Mouse (Mus musculus) hindbrain, postnatal 0 days (tissue): ENCODE data around the gene Arl8a. TPM values are rescaled to one million over a fixed set of nuclear protein-coding genes. Genes with fewer than 3 reads are reported as not detected.

Source experiments
- ATAC-seq: fragments of 200-750 bp; cut with Nextera tagmentation; 2 replicates; pipeline ENCODE4 v1.8.0; 2017; ENCODE audit warnings: mild to moderate bottlenecking, moderate TSS enrichment, moderate library complexity
- DNase-seq: peaks from one replicate; pipeline ENCODE4 v3.0.0-alpha.2; 2015; ENCODE audit warnings: low spot score
- H3K27ac ChIP-seq: fragments of 300-500 bp; sonication (generic); 2 replicates; pipeline ENCODE4 v1.5.1; 2014; ENCODE audit warnings: mild to moderate bottlenecking
- H3K27me3 ChIP-seq: fragments of 300-500 bp; sonication (generic); 2 replicates; pipeline ENCODE4 v1.6.1; 2014; ENCODE audit warnings: low read length, mixed read lengths; ENCODE audit not compliant: insufficient read depth
- H3K36me3 ChIP-seq: fragments of 300-500 bp; sonication (generic); 2 replicates; pipeline ENCODE4 v1.6.1; 2014; ENCODE audit warnings: low read length, mixed read lengths; ENCODE audit not compliant: insufficient read depth
- H3K4me1 ChIP-seq: fragments of 300-500 bp; sonication (generic); 2 replicates; pipeline ENCODE4 v1.6.1; 2014; ENCODE audit warnings: antibody characterized with exemption, low read length, mixed read lengths; ENCODE audit not compliant: insufficient read depth
- H3K4me2 ChIP-seq: fragments of 300-500 bp; sonication (generic); 2 replicates; pipeline ENCODE4 v1.6.1; 2014; ENCODE audit warnings: low read depth, mild to moderate bottlenecking, low read length, moderate library complexity, mixed read lengths
- H3K4me3 ChIP-seq: fragments of 300-500 bp; sonication (generic); 2 replicates; pipeline ENCODE4 v1.5.1; 2014; ENCODE audit warnings: low read length
- H3K9ac ChIP-seq: fragments of 300-500 bp; sonication (generic); replicated peaks from 2 replicates; pipeline ENCODE4 v1.6.1; 2014; ENCODE audit warnings: mild to moderate bottlenecking, low read length, moderate library complexity, mixed read lengths
- H3K9me3 ChIP-seq: fragments of 300-500 bp; sonication (generic); 2 replicates; pipeline ENCODE4 v1.6.1; 2016; ENCODE audit warnings: low read length, mixed read lengths
- CTCF ChIP-seq: IDR thresholded peaks from 2 replicates; pipeline ENCODE4 v1.5.1; 2016; ENCODE audit warnings: antibody characterized with exemption, control low read depth, low read depth
- WGBS: fragments of 180-500 bp; shearing (Covaris S2); extraction: QIAGEN DNeasy Blood & Tissue Kit; methylation state at CpG from one replicate; pipeline ENCODE4 v1.1.7; 2014; 5-methylcytosine and 5-hydroxymethylcytosine counted together
- polyA plus RNA-seq: library from polyadenylated mRNA; unstranded; fragments of >200 nt; fragmentation: Nextera tagmentation; extraction: Ambion mirVana; gene quantifications from 2 replicates; pipeline ENCODE4 v1.2.1, GENCODE M21; 2015
- total RNA-seq: library from RNA; depleted of rRNA; stranded (reverse); fragments of >200 nt; gene quantifications from 2 replicates; pipeline ENCODE4 v1.2.3, GENCODE M21; 2014

The Arl8a gene
- total and polyA plus RNA-seq, 2 experiments from 2014 or later, result 251 to 369 TPM

GRCm38 (mm10) chr1:135146946-135147701 lies 500 bp downstream of the Arl8a start:
- peak overlapping the region; percentile 99 for H3K4me3 ChIP-seq
- under 1% methylated on average over 62 of the region's 69 CpGs for WGBS
- H3K9me3 ChIP-seq, result no peaks in the 10 kb centered on the region
- no peaks in the 10 kb centered on the region for H3K27me3 ChIP-seq
- peak; percentile 87 for DNase-seq
- peak overlapping the region; percentile 98 for H3K27ac ChIP-seq
- peaks cover 4% of the 10 kb centered on the region; the same call in 1 of the 2 replicates for H3K36me3 ChIP-seq
- peaks cover 18% of the 10 kb centered on the region; the same call in 1 of the 2 replicates for H3K4me1 ChIP-seq
- no peak for TF ChIP-seq CTCF
- ATAC-seq, result peak; percentile 79
- H3K4me2 ChIP-seq, result peak overlapping the region; percentile 87
- peak overlapping the region; percentile 100 for H3K9ac ChIP-seq

DNA sequence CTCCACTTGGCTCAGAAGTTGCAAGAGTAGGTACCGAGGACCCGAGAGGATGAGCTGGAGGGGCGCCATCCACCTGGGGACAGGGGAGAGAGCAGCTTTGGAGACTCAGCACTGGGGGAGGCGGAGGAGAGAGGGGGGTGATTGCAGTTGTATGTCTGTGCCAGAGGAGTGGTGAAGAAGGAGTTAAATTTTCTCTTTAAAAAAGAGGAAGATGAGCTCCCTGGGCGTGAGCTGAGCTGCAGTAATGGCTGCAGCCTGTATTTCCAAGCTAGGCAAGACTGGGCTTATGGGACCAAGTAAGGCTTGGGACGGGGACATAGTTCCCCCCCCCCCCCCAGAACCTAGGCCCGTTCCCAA lies 1.1 kb downstream of the Arl8a start:
- Histone ChIP-seq H3K4me2 (peak overlapping the region; percentile 87), H3K27ac (peak overlapping the region; percentile 98), H3K4me1 (peaks cover 18% of the 10 kb centered on the region; the same call in 1 of the 2 replicates), H3K27me3 (no peaks in the 10 kb centered on the region), H3K9ac (peak overlapping the region; percentile 100), H3K36me3 (peaks cover 4% of the 10 kb centered on the region; the same call in 1 of the 2 replicates), H3K4me3 (peak overlapping the region; percentile 99), H3K9me3 (no peaks in the 10 kb centered on the region)
- DNase-seq (no peak), ATAC-seq (no peak)
- no peak for TF ChIP-seq CTCF
- 0% methylated on average over 6 of the region's 7 CpGs for WGBS

GRCm38 (mm10) chr1:135148476-135148875 lies 1.9 kb downstream of the Arl8a start:
- Histone ChIP-seq H3K27me3 (no peaks in the 10 kb centered on the region), H3K27ac (peak overlapping the region; percentile 98), H3K4me1 (peaks cover 18% of the 10 kb centered on the region; the same call in 1 of the 2 replicates), H3K9ac (peak overlapping the region; percentile 100), H3K4me3 (peak overlapping the region; percentile 99), H3K36me3 (peaks cover 4% of the 10 kb centered on the region; the same call in 1 of the 2 replicates), H3K4me2 (peak overlapping the region; percentile 87), H3K9me3 (no peaks in the 10 kb centered on the region)
- WGBS, result 28% methylated on average over 4 of the region's 4 CpGs
- no peak for ATAC-seq
- TF ChIP-seq CTCF, result no peak
- DNase-seq, result peak; percentile 14

DNA sequence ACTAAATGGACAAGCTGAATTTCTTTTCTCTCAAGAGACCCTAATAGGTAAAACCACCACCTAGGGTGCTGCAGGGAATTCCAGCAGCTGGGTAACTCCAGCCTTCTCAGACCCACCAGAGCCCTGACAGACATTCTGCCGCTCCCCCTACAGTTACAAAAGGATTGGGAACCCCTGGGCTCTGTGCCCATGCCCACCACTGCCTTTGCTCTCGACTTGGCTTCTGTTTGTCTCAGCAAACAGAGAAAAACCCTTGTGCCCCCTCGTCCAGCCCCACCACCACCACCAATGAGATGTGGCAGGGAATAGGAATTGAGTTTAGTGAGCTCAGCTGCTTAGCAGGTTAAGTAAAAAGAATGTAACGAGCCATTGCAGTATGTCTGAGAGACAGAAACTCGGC lies 2.4 kb downstream of the Arl8a start:
- no peak; the same call in 1 of the 2 replicates for TF ChIP-seq CTCF
- Histone ChIP-seq H3K4me3 (peak overlapping the region; percentile 99), H3K4me2 (peak overlapping the region; percentile 87), H3K36me3 (peaks cover 4% of the 10 kb centered on the region; the same call in 1 of the 2 replicates), H3K4me1 (peaks cover 18% of the 10 kb centered on the region; the same call in 1 of the 2 replicates), H3K27ac (peak overlapping the region; percentile 98), H3K9ac (peak overlapping the region; percentile 100; the same call in 1 of the 2 replicates), H3K9me3 (no peaks in the 10 kb centered on the region), H3K27me3 (no peaks in the 10 kb centered on the region)
- ATAC-seq (peak; percentile 21; the same call in 1 of the 2 replicates), DNase-seq (peak; percentile 80)
- WGBS, result 22% methylated on average over 5 of the region's 5 CpGs

DNA sequence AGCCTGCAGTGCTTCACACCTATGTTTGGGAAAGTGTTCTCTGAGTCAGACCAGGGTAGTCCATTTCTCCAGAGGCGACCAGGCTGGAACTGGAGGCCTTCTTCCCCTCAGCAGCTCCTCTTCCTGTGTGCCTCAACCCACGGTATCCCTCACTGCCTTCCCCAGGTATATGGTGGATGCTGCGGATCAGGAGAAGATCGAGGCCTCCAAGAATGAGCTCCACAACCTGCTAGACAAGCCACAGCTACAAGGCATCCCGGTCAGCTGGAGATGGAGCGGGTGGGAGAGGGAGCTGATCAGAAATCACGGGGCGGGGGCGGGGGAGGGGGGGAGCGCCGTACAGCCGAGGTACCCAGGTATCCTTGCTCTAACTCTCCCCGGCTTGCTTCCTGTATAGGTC lies 7.4 kb downstream of the Arl8a start:
- Histone ChIP-seq H3K4me2 (peak overlapping the region; percentile 30; the same call in 1 of the 2 replicates), H3K27me3 (no peaks in the 10 kb centered on the region), H3K36me3 (peaks cover 16% of the 10 kb centered on the region; the same call in 1 of the 2 replicates), H3K9ac (peak overlapping the region; percentile 56), H3K9me3 (no peaks in the 10 kb centered on the region), H3K27ac (peak overlapping the region; percentile 89), H3K4me3 (no peak overlapping the region), H3K4me1 (peaks cover 12% of the 10 kb centered on the region; the same call in 1 of the 2 replicates)
- ATAC-seq (peak; percentile 5), DNase-seq (no peak)
- 22% methylated on average over 11 of the region's 13 CpGs for WGBS
- TF ChIP-seq CTCF, result no peak

GRCm38 (mm10) chr1:135154411-135154959 lies 7.9 kb downstream of the Arl8a start:
- Histone ChIP-seq H3K4me2 (peak overlapping the region; percentile 30; the same call in 1 of the 2 replicates), H3K4me1 (peaks cover 9% of the 10 kb centered on the region; the same call in 1 of the 2 replicates), H3K9ac (peak overlapping the region; percentile 56), H3K9me3 (no peaks in the 10 kb centered on the region), H3K36me3 (peaks cover 16% of the 10 kb centered on the region; the same call in 1 of the 2 replicates), H3K4me3 (no peak overlapping the region), H3K27me3 (no peaks in the 10 kb centered on the region), H3K27ac (peak overlapping the region; percentile 89)
- DNase-seq (peak; percentile 96), ATAC-seq (peak; percentile 34)
- peak; percentile 83 for TF ChIP-seq CTCF
- WGBS, result 2% methylated on average over 14 of the region's 14 CpGs
